Mouse (Mus musculus) 416B (cell line): ENCODE measurements around the gene Notch3.
"Not testable (repeated sequence)": the region's sequence is repeated elsewhere in the genome, so short reads cannot be mapped to it uniquely, and the experiment has no call there.

Experiments used
- DNase-seq: peaks from one replicate; pipeline ENCODE4 v3.0.0; 2011; ENCODE audit warnings: low read depth

Gene Notch3

DNA sequence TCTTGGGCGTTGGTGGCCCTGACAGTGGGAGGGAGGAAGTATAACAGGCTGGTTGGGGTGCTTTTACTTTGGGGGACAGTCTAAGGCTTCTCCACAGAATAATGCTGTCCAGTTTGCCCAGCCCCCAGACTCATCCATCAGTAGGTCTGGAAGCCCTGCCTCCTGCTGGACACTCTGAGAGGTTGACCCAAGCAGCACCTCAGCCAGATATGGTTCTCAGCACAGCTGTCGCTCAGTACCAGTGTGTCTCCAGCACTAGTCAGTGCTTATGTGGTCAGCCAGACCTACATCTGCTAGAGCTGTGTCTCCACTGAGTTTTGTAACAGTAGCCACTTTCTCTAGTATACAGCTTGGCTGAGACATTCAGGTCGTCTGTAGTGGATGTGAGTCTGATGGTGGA, 48.2 kb downstream of the Notch3 start:
- no peak for DNase-seq

GRCm38 (mm10) chr17:32117872-32118421, 48.7 kb downstream of the Notch3 start:
- not testable (repeated sequence) for DNase-seq

GRCm38 (mm10) chr17:32117287-32117871, 49.3 kb downstream of the Notch3 start:
- no peak for DNase-seq

DNA sequence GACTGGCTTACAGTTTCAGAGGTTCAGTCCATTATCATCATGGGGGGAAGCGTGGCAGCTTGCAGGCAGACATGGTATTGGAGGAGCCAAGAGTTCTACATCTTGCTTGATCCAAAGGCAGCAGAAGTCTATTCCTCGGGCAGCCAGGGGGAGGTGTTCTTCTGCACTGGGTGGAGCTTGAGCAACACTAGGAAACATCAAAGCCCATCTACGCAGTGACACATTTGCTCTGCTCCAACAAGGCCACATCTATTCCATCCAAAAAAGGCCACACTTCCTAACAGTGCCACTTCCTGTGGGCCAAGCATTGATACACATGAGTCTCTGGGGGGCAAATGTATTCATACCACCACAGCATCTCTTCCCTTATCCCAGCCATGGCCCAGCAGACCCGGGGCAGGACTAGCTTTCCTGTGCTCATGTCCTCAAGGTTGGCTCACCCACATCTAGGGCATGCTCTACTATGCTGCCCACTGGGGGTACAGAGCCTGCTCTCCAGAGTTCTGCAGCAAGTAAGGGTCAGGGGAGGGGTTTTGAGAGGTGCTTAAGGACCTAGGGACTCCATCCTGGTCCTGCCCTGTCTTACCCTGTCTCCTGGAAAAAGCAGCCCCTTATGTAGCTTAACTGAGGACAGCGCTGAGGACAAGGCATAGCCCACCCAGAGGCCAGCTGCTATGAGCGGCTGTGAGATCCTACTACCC, 49.9 kb downstream of the Notch3 start:
- DNase-seq, result no peak

DNA sequence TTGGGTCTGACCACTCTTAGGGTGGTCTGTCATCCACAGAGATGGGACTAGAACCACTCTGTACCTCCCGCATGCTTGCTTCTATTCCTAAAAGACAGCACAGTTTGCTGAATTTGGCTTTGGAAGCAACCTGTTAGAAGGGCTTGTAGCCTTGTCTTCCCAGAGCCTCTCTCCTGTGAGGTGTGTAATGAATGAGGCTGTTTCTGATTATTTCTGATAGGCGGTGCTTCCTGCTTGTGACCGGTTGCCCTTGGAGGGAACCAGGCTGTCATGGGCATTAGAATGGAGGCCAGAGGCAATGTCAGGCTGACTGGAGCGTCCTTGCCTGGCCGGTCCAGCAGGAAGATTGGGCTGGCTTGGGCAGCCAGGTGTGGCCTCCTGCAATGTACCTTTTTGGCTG, 52.2 kb downstream of the Notch3 start:
- DNase-seq, result not testable (repeated sequence)

DNA sequence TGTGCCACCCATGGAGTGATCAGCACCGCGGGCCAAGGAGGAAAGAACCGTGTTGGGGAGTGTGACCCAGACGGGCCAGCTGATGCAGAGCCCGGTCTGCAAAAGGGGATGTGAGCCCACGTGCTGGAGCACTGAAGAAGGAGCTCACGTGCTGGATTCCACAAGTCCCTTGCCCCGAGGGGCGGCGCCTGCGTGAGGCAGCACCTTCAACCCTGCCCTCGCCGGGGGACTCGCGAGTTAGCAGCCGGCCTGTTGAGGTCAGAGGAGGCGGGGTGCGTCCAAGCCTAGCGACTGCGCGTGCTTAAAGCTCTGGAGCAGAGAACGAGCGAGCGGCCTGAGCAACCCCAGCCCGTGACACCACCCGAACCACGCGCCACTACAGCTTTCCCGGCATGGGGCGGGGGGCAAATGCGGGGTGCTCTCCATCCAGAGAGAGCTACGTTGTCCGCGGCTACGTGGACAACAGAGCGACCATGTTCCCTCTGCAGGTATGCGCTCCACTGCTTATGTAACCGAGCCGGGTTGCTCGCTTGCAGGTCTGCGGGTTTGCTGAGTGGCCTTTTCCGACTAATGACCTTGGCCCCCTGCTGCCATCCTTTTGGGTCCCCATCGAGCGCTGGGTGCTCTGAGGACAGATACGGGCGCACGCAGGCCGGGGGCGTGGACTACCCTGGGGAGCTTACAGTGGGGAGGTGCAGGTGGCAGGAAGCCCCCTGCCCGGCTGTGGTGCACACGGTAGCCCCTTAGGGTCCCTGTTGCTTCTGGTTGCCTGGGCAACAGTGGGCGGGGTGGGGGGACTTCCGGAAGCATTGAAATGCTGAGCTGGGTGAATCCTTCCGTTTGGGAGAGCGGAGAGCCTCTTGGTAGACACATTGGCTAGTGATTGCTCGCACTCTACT, 52.9 kb downstream of the Notch3 start:
- DNase-seq, result no peak

GRCm38 (mm10) chr17:32113255-32113522, 53.5 kb downstream of the Notch3 start:
- no peak for DNase-seq

DNA sequence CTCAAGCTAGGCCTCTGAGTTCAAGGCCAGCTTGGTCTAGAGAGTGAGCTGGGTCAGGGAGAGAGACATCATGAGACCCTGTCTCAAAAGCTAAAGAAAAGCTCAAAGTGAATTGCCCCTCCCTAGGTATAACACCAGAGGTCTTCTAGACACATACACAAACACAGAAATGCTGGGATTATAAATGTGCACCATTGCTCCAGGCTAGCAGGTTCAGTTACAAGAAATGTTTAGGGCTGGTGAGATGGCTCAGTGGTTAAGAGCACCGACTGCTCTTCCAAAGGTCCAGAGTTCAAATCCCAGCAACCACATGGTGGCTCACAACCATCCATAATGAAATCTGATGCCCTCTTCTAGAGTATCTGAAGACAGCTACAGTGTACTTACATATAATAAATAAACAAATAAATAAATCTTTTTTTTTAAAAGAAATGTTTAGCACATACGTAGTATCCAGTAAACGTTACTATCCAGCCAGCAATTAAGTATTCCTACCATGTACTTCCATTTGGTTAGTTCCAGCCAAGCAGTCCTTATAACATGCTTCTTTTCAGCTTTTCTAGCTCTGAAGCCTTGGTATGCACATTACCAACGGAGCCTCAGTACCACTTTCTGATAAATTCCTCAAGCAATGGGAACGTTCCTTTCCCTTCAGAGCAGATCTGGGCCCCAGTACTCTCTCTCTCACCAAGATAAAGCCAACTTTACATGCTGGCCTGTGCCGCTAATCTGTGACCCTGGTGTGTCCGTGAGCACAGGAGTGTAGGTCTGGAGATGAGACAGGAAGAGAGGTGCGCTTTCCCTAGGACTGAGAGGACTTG, 54.0 kb downstream of the Notch3 start:
- no peak for DNase-seq

GRCm38 (mm10) chr17:32110980-32111780, 55.5 kb downstream of the Notch3 start:
- no peak for DNase-seq

- no peak for DNase-seq
These were observed 56.2 kb downstream of the Notch3 start for GRCm38 (mm10) chr17:32110424-32110823.

- DNase-seq, result no peak
These were observed 57.3 kb downstream of the Notch3 start for GRCm38 (mm10) chr17:32109201-32109940.

DNA sequence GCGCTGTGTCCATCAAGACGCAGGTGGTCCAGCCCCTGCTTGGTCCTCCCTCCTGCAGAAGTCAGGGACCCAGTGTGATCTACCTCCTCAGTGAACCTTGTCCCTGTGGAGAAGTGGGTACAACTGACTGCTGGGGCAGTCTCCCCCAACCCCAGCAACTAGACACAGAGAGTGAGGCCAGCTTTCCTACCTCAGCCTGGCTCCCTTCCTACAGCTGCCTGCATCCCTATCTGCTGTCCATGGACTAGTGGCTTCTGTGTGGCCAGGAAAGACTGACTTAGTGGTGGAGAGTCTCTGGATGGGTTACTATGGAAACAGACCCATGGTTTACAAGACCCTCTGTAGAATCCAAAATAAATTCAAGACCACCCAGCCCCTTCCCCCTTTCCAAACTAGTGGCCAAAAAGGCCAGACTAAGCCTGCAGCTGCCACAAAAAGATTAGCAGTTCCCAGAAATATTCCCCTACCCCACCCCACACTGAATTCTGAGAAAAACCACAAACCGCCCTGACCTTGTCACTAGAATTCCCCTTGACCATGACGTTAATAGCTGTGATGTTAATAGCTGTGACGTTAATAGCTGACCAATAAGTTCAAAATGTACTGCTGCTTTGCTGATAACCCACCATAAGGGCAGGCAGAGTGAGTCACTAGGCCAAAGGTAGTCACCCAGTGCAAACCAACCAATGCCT, 58.2 kb downstream of the Notch3 start:
- peak; percentile 51 for DNase-seq

DNA sequence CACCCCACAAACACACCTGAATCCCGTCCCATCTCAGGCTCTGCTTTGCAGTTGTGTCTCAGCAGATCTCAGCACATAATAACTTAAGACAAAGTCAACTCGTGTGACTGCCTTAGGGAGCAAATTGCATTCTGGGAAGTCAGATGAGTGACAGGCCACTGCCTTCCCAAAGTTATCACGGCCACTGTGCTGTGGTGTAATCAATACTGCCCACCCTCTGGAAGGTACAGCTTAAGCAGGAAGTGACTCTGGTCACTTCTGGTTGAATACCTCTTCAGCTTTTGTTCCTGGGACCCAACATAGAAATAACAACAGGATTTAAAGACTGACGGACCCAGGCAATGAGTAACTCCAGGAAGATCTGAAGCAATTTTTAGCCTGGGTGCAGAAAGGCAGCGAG, 58.8 kb downstream of the Notch3 start:
- DNase-seq, result no peak

DNA sequence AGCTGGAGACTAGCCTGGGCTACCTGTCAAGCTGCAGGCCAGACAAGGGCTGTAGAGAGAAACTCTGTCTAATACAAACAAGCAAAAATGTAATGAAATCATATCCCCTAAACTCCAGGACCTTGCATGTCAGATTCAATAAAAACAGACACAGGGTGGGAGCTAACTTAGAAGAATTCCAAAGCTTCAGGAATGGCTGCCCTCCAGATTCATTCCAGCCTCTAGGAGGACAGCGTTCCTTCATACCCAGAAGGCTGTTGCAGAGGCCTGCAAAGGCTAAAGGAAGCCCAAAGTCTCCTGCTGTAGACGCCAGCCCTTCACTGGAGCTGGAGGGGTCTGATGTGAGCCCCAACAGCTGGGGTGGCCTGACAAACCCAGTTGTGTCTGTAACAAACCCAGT, 60.3 kb downstream of the Notch3 start:
- no peak for DNase-seq

DNA sequence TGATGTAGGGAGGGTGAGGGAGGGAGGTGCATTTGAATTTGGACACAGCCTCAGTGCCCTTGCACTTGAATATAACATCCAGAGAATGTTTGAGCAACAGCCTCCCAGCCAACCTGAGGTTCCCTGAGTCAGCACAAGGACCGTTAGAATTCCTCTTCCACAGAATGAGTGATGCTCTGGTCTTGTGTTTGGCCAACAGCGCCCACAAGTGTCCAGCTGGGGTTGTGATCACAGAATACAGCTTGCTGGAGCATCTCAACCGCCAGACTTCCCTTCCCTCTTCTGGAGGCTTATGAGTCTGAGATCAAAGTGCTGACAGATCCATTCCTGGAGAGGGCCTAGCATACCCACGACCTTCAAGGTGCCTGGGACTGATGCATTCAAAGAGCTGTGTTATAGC, 63.6 kb downstream of the Notch3 start:
- peak; percentile 56 for DNase-seq

GRCm38 (mm10) chr17:32099943-32100586, 66.6 kb downstream of the Notch3 start:
- no peak for DNase-seq

DNA sequence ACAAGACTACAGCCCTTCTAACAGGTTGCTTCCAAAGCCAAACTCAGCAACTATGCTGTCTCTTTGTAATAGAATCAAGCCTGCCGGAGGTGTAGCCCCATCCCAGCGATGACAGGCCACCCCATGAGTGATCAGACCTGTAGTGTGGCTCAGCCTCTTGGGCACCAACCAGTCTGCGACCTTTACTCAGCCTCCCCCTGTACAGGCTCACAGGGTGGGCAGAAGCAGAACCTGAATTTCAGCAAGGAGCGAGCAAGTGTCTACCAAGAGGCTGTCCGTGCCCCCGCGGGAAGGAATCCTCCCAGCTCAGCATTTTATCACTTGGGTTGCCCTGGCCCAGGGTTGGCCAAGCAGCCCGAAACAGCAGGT, 67.1 kb downstream of the Notch3 start:
- DNase-seq, result no peak

GRCm38 (mm10) chr17:32098905-32099304, 67.7 kb downstream of the Notch3 start:
- not testable (repeated sequence) for DNase-seq

DNA sequence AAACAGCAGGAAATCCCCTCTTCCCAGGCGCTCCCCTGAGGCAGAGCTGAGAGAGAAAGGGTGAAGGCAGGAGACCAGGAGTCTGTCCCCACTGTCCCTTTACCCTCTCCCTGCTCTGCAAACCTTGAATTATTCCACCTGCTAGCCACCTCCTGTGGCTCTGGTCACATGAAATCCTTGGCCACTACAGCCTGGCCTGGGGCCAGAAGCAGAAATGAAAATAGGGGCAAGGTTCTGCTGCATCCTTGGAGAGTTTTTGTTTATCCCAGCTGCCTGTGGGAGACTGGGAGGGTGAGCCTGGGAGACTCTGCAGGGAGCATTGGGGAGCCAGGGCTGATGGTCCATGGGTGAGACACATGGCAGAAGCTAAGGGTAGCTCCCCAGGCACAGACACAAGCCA, 69.0 kb downstream of the Notch3 start:
- DNase-seq, result no peak
